In genomic region chr12:86895703-86896409, GRCm38 (mm10) we compare ENCODE assay signal across 8 mouse cellular contexts. TPM values are rescaled to one million over a fixed set of nuclear protein-coding genes. Genes with fewer than 3 reads are reported as not detected.
DNase-seq lines count a peak whose midpoint lies in the region; ATAC-seq lines count a peak whose summit lies in the region.

No protein-coding gene starts in this region.

- H3K27ac ChIP-seq in heart, embryonic 14.5 days (replicated peaks in 1 of 2; ENCODE audit: control insufficient read depth in 1 of 2, insufficient read depth in 1 of 2, low read depth in 2 of 2, low read length in 2 of 2), result peak overlapping the region; percentile 98 to 99
- H3K27ac ChIP-seq in hindbrain, embryonic 10.5 days, result peak overlapping the region; percentile 94
- H3K27ac ChIP-seq in midbrain, embryonic 10.5 days (replicated peaks), result peak overlapping the region; percentile 94

- H3K4me1 ChIP-seq in heart, embryonic 14.5 days (ENCODE audit: control insufficient read depth in 2 of 2, insufficient read depth in 2 of 2, low read length in 2 of 2), result peaks cover 61 to 91% of the 10 kb centered on the region in 2 experiments
- H3K4me1 ChIP-seq in hindbrain, embryonic 10.5 days (replicated peaks), result peaks cover 95% of the 10 kb centered on the region
- peaks cover 93% of the 10 kb centered on the region for H3K4me1 ChIP-seq in midbrain, embryonic 10.5 days

- H3K4me3 ChIP-seq in heart, embryonic 14.5 days (ENCODE audit: control insufficient read depth in 1 of 2, insufficient read depth in 1 of 2, low read depth in 1 of 2, low read length in 2 of 2), result peak overlapping the region in 1 of 2 experiments; percentile 37; a peak in 1 of 4 replicates
- peak overlapping the region; percentile 57; the same call in 1 of the 2 replicates for H3K4me3 ChIP-seq in hindbrain, embryonic 10.5 days
- peak overlapping the region; percentile 57; the same call in 1 of the 2 replicates for H3K4me3 ChIP-seq in midbrain, embryonic 10.5 days

- WGBS in heart, embryonic 14.5 days, result 60% methylated on average over 4 of the region's 4 CpGs
- WGBS in hindbrain, embryonic 10.5 days, result 60% methylated on average over 4 of the region's 4 CpGs
- 51% methylated on average over 4 of the region's 4 CpGs for WGBS in midbrain, embryonic 10.5 days

- H3K36me3 ChIP-seq in heart, embryonic 14.5 days (ENCODE audit: control insufficient read depth, insufficient read depth, low read length), result no peaks in the 10 kb centered on the region
- H3K36me3 ChIP-seq in hindbrain, embryonic 10.5 days, result no peaks in the 10 kb centered on the region
- no peaks in the 10 kb centered on the region for H3K36me3 ChIP-seq in midbrain, embryonic 10.5 days

- H3K4me2 ChIP-seq in heart, embryonic 14.5 days (ENCODE audit: low read length), result peak overlapping the region; percentile 76

- ATAC-seq in heart, embryonic 14.5 days (ENCODE audit: insufficient number of reproducible peaks, insufficient read depth, low FRiP score, low read depth), result no peak

- intact Hi-C loops in heart, postnatal 10 days (cut with DNase I), result no loop called here

- H3K27me3 ChIP-seq in heart, embryonic 14.5 days (ENCODE audit: control insufficient read depth, insufficient read depth, low read length), result no peaks in the 10 kb centered on the region
- peaks cover 3% of the 10 kb centered on the region for H3K27me3 ChIP-seq in hindbrain, embryonic 10.5 days (ENCODE audit: insufficient read depth, poor library complexity, severe bottlenecking)
- peaks cover 7% of the 10 kb centered on the region for H3K27me3 ChIP-seq in midbrain, embryonic 10.5 days (ENCODE audit: low read depth, poor library complexity, severe bottlenecking)

- DNase-seq in heart, postnatal 10 days, result no peak
- DNase-seq in Muller cell, postnatal 12 days (ENCODE audit: inconsistent ontology term), result peak; percentile 27
- DNase-seq in hindbrain, embryonic 10.5 days (ENCODE audit: low spot score), result no peak
- DNase-seq in midbrain, embryonic 10.5 days (ENCODE audit: low spot score), result peak; percentile 11
- no peak for DNase-seq in yolk sac, embryonic 10.5 days (ENCODE audit: low spot score)
- no peak for DNase-seq in layer of hippocampus, postnatal 14 days (ENCODE audit: low spot score in 2 of 2)
- DNase-seq in embryo, embryonic 10.5 days (ENCODE audit: low spot score), result no peak

- H3K9ac ChIP-seq in heart, embryonic 14.5 days (ENCODE audit: low read length), result peak overlapping the region; percentile 66

- H3K9me3 ChIP-seq in heart, embryonic 14.5 days (ENCODE audit: control insufficient read depth, low read length), result no peaks in the 10 kb centered on the region
- no peaks in the 10 kb centered on the region for H3K9me3 ChIP-seq in hindbrain, embryonic 10.5 days
- no peaks in the 10 kb centered on the region for H3K9me3 ChIP-seq in midbrain, embryonic 10.5 days (replicated peaks)

RNA-seq across cellular contexts. Expression of gene Irf2bpl, which starts 11.3 kb away (rescaled TPM):
- polyA plus RNA-seq in heart, embryonic 14.5 days (2014; fragmentation: Nextera tagmentation; extraction: Ambion mirVana), result 32.8 and 36.1 TPM in 2 replicates
- 10 to 100 TPM; 60.3 to 67.5 TPM for total RNA-seq in heart, postnatal 10 days (2021)
- 20.3 and 34.2 TPM in 2 replicates for polyA plus RNA-seq in hindbrain, embryonic 10.5 days (2016; fragmentation: Nextera tagmentation; extraction: Ambion mirVana)
- polyA plus RNA-seq in midbrain, embryonic 10.5 days (2016; fragmentation: Nextera tagmentation; extraction: Ambion mirVana), result 28.6 and 39.6 TPM in 2 replicates
- 10 to 100 TPM; 64.9 to 65.1 TPM for total RNA-seq in layer of hippocampus, postnatal 14 days (2021)

RNA-seq across cellular contexts. Expression of gene Cipc, which starts 51.0 kb away (rescaled TPM):
- 26.6 and 27.1 TPM in 2 replicates for polyA plus RNA-seq in heart, embryonic 14.5 days (2014; fragmentation: Nextera tagmentation; extraction: Ambion mirVana)
- 10 to 100 TPM; 36.5 to 45.1 TPM for total RNA-seq in heart, postnatal 10 days (2021)
- polyA plus RNA-seq in hindbrain, embryonic 10.5 days (2016; fragmentation: Nextera tagmentation; extraction: Ambion mirVana), result 33.9 and 35.2 TPM in 2 replicates
- 33.2 and 35.5 TPM in 2 replicates for polyA plus RNA-seq in midbrain, embryonic 10.5 days (2016; fragmentation: Nextera tagmentation; extraction: Ambion mirVana)
- total RNA-seq in layer of hippocampus, postnatal 14 days (2021), result 10 to 100 TPM; 60.4 to 63.6 TPM

Comparison
In these comparisons a context has a peak if more than half of its experiments do, and no peak if none do; other contexts are left out.
1. DNase-seq: peak in Muller cell, postnatal 12 days (single experiment) and midbrain, embryonic 10.5 days (single experiment); none in heart, postnatal 10 days (0 of 2), hindbrain, embryonic 10.5 days (single experiment), yolk sac, embryonic 10.5 days (single experiment), layer of hippocampus, postnatal 14 days (0 of 2) and embryo, embryonic 10.5 days (single experiment).
2. Peak in every context shown above with its lines, with median percentiles within 50 percentile points of each other: H3K27ac ChIP-seq.